Mouse (Mus musculus) CH12.LX (cell line): ENCODE measurements around the gene A630023A22Rik.

ENCODE experiments used
- CHD2 ChIP-seq: IDR thresholded peaks from 2 replicates; pipeline ENCODE4 v1.6.1; 2011; ENCODE audit warnings: low read length, improper control_type of control experiment
- EP300 ChIP-seq: IDR thresholded peaks from 2 replicates; pipeline ENCODE4 v1.6.1; 2011; ENCODE audit warnings: low read length, improper control_type of control experiment

DNA sequence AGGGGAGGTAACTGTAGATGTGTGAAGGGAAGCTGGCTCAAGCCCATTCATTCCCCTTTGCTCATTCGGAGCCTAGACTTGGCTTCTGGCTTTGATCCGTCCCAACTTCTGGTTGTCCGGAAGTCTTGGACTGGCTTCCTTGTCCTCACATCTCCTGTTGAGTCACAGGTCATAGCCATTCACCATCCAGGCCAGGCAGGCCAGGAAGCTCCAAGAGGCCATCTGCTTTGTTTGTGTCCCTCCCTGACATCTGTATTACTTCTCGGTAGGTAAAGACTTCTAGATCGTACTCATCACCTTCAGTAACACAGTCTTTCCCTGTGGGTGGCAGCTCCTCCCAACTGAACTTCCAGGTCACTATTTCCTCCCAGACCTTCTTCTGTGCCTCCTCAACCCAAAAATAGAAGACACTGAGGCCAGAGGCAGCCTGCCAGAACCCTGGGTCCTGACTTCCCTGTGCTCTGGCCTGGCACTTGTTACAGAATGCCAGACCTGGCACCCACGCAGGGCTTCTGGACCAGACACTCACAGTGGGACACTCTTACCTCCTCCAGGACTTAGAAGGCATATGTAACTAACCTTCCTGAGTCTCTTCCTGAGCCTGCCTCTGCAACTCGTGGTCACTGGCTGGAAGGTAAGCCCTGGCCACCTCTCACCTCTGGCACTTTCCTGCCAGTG lies 16.6 kb upstream of the A630023A22Rik start:
- no peak for TF ChIP-seq EP300
- TF ChIP-seq CHD2: no peak
